Mouse (Mus musculus): ENCODE measurements at regions not wholly inside any gene's neighbourhood (a gene's known extent, or its start where the extent isn't known, plus 50 kb on each side); places are given as distances from the start of the nearest gene placed in this dataset.

GRCm38 (mm10) chr16:76232680-76233079, 140.9 kb downstream of the Nrip1 start:
- DNase-seq, result no peak

- DNase-seq, result no peak
These were observed 141.5 kb downstream of the Nrip1 start for GRCm38 (mm10) chr16:76232174-76232573.

- no peak for DNase-seq
These were observed 142.9 kb downstream of the Nrip1 start for GRCm38 (mm10) chr16:76230516-76231302.

- DNase-seq, result no peak
These were observed 145.2 kb downstream of the Nrip1 start for GRCm38 (mm10) chr16:76228451-76228850.

- no peak for DNase-seq
These were observed 147.2 kb downstream of the Nrip1 start for GRCm38 (mm10) chr16:76226446-76226845.

GRCm38 (mm10) chr16:76225587-76226226, 147.9 kb downstream of the Nrip1 start:
- DNase-seq, result no peak

GRCm38 (mm10) chr16:76224901-76225586, 148.6 kb downstream of the Nrip1 start:
- peak; percentile 27 for DNase-seq

GRCm38 (mm10) chr16:76223716-76224115, 149.9 kb downstream of the Nrip1 start:
- DNase-seq, result no peak

GRCm38 (mm10) chr16:76222960-76223359, 150.7 kb downstream of the Nrip1 start:
- no peak for DNase-seq

GRCm38 (mm10) chr16:76220466-76220865, 153.2 kb downstream of the Nrip1 start:
- no peak for DNase-seq

GRCm38 (mm10) chr16:76219233-76219632, 154.4 kb downstream of the Nrip1 start:
- DNase-seq, result no peak

GRCm38 (mm10) chr16:76218310-76219170, 155.1 kb downstream of the Nrip1 start:
- DNase-seq, result no peak

GRCm38 (mm10) chr16:76216184-76216583, 157.4 kb downstream of the Nrip1 start:
- DNase-seq, result no peak

- DNase-seq, result no peak
These were observed 158.1 kb downstream of the Nrip1 start for GRCm38 (mm10) chr16:76215558-76215957.

GRCm38 (mm10) chr16:76201773-76202571, 171.7 kb downstream of the Nrip1 start:
- DNase-seq, result peak; percentile 51

GRCm38 (mm10) chr16:76200801-76201728, 172.6 kb downstream of the Nrip1 start:
- DNase-seq, result no peak

- peak; percentile 58 for DNase-seq
These were observed 173.4 kb downstream of the Nrip1 start for GRCm38 (mm10) chr16:76200268-76200667.

GRCm38 (mm10) chr16:76199006-76199405, 174.6 kb downstream of the Nrip1 start:
- DNase-seq, result no peak

- no peak for DNase-seq
These were observed 172.2 kb upstream of the Samsn1 start for GRCm38 (mm10) chr16:76194291-76194690.

- no peak for DNase-seq
These were observed 169.1 kb upstream of the Samsn1 start for GRCm38 (mm10) chr16:76191135-76191534.

- DNase-seq, result no peak
These were observed 161.5 kb upstream of the Samsn1 start for GRCm38 (mm10) chr16:76183556-76183955.
